ENCODE assay signal across 7 mouse cellular contexts in the genomic region with DNA sequence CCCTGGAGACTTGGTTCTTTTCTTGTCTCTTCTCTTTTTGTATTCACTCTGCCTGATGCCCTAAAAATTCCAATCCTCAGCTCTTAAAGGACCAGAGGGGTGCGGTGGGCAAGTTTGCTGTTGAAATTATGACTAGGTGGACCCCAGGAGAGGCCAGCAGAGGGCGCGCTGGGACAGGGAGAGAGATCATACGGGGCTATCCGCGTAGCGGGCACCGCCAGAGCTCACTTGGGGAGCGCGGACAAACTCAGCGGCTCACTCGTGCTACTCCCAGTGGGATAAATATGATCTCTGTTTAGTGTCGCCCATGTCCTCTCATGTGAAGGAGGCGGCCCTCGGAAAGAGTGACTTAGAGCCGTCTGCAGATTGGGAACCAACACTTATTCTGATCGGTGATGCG. TPM values are rescaled to one million over a fixed set of nuclear protein-coding genes. Genes with fewer than 3 reads are reported as not detected.
DNase-seq lines count a peak whose midpoint lies in the region; ATAC-seq and TF ChIP-seq lines count a peak whose summit lies in the region.

No protein-coding gene starts in this region.

- H3K4me1 ChIP-seq in cortical plate, adult 2 months (ENCODE audit: control insufficient read depth, insufficient read depth, low read length), result peaks cover 2% of the 10 kb centered on the region; the same call in 1 of the 2 replicates
- peaks cover 10% of the 10 kb centered on the region for H3K4me1 ChIP-seq in midbrain, embryonic 11.5 days (ENCODE audit: control insufficient read depth, insufficient read depth, low read length)

- H3K4me2 ChIP-seq in midbrain, embryonic 11.5 days, result peak overlapping the region; percentile 34

- no peak overlapping the region for H3K27ac ChIP-seq in cortical plate, adult 2 months (ENCODE audit: insufficient read depth, low read length)
- no peak overlapping the region for H3K27ac ChIP-seq in midbrain, embryonic 11.5 days (ENCODE audit: low read depth, low read length)

- H3K4me3 ChIP-seq in cortical plate, adult 2 months (ENCODE audit: insufficient read depth, low read length), result no peak overlapping the region
- H3K4me3 ChIP-seq in midbrain, embryonic 11.5 days (ENCODE audit: low read depth, low read length), result peak overlapping the region; percentile 7

- no peak for TF ChIP-seq POLR2A in cortical plate, adult 2 months (IDR thresholded peaks at IDR 0.05; ENCODE audit: extremely low read depth, insufficient read depth, low read length)

- peak; percentile 99 for DNase-seq in gastrocnemius, postnatal 10 days
- peak; percentile 95 for DNase-seq in induced T-regulatory cell, adult 2 months (ENCODE audit: low read depth)
- peak; percentile 81 to 86 for DNase-seq in left cerebral cortex, postnatal 36 days (ENCODE audit: low spot score in 2 of 2)
- DNase-seq in midbrain, embryonic 11.5 days (ENCODE audit: low spot score, missing footprints), result peak; percentile 99
- DNase-seq in right cerebral cortex, postnatal 4 days, result peak; percentile 100

- H3K9ac ChIP-seq in midbrain, embryonic 11.5 days (ENCODE audit: low read length), result no peak overlapping the region

- peak; percentile 76 for TF ChIP-seq CTCF in cortical plate, adult 2 months (IDR thresholded peaks at IDR 0.05; ENCODE audit: extremely low read depth, insufficient read depth, low read length)

- WGBS in midbrain, embryonic 11.5 days, result under 1% methylated on average over 18 of the region's 18 CpGs

- no peaks in the 10 kb centered on the region for H3K36me3 ChIP-seq in midbrain, embryonic 11.5 days (ENCODE audit: control insufficient read depth, insufficient read depth, low read length)

- intact Hi-C loops in left cerebral cortex, postnatal 36 days (cut with DNase I), result loop anchor here (2.0 to 5.0 kb wide), 3 partner anchors 15 to 278 kb away; a partner anchor contains a TSS

- peaks cover 39% of the 10 kb centered on the region for H3K27me3 ChIP-seq in midbrain, embryonic 11.5 days (ENCODE audit: control insufficient read depth, insufficient read depth, low read length)

- H3K9me3 ChIP-seq in midbrain, embryonic 11.5 days (ENCODE audit: control insufficient read depth, low read length), result no peaks in the 10 kb centered on the region

- ATAC-seq in activated CD4-positive, CD25-positive, alpha-beta regulatory T cell, adult 4 months, result peak; percentile 47
- ATAC-seq in midbrain, embryonic 11.5 days (ENCODE audit: low FRiP score), result peak; percentile 36; the same call in 1 of the 2 replicates

RNA-seq across cellular contexts. Expression of a gene that starts 1.4 kb away (rescaled TPM):
- not detected for polyA plus RNA-seq in activated CD4-positive, CD25-positive, alpha-beta regulatory T cell, adult 4 months (2017; shearing (Covaris generic))
- 18.1 and 21.1 TPM in 2 replicates for polyA plus RNA-seq in cortical plate, adult 2 months (2012; rRNA removed)
- total RNA-seq in gastrocnemius, postnatal 10 days (2021), result 1 to 10 TPM; 2.7 to 4.1 TPM
- total RNA-seq in left cerebral cortex, postnatal 36 days (2021), result 10 to 100 TPM in 1 of 2 experiments, 1 to 10 TPM in 1; 4.6 to 14.7 TPM
- polyA plus RNA-seq in midbrain, embryonic 11.5 days (2014; fragmentation: Nextera tagmentation; extraction: Ambion mirVana), result 3.2 and 5.1 TPM in 2 replicates

RNA-seq across cellular contexts. Expression of a gene that starts 12.4 kb away (rescaled TPM):
- polyA plus RNA-seq in activated CD4-positive, CD25-positive, alpha-beta regulatory T cell, adult 4 months (2017; shearing (Covaris generic)), result 1,000 to 10,000 TPM; 1,092 to 1,351 TPM
- polyA plus RNA-seq in cortical plate, adult 2 months (2012; rRNA removed), result 577 and 581 TPM in 2 replicates
- 100 to 1,000 TPM; 600 to 663 TPM for total RNA-seq in gastrocnemius, postnatal 10 days (2021)
- 100 to 1,000 TPM; 406 to 453 TPM for total RNA-seq in left cerebral cortex, postnatal 36 days (2021)
- polyA plus RNA-seq in midbrain, embryonic 11.5 days (2014; fragmentation: Nextera tagmentation; extraction: Ambion mirVana), result 1,778 and 1,800 TPM in 2 replicates

RNA-seq across cellular contexts. Expression of a gene that starts 13.8 kb away (rescaled TPM):
- polyA plus RNA-seq in activated CD4-positive, CD25-positive, alpha-beta regulatory T cell, adult 4 months (2017; shearing (Covaris generic)), result not detected
- polyA plus RNA-seq in cortical plate, adult 2 months (2012; rRNA removed), result 1.5 and 1.7 TPM in 2 replicates
- total RNA-seq in gastrocnemius, postnatal 10 days (2021), result 100 to 1,000 TPM; 128 to 165 TPM
- 1 to 10 TPM; 3.6 to 4.4 TPM for total RNA-seq in left cerebral cortex, postnatal 36 days (2021)
- 6.3 and 7.8 TPM in 2 replicates for polyA plus RNA-seq in midbrain, embryonic 11.5 days (2014; fragmentation: Nextera tagmentation; extraction: Ambion mirVana)

RNA-seq across cellular contexts. Expression of a gene that starts 20.5 kb away (rescaled TPM):
- 100 to 1,000 TPM in 1 of 2 experiments, 10 to 100 TPM in 1; 90.7 to 106 TPM for polyA plus RNA-seq in activated CD4-positive, CD25-positive, alpha-beta regulatory T cell, adult 4 months (2017; shearing (Covaris generic))
- polyA plus RNA-seq in cortical plate, adult 2 months (2012; rRNA removed), result 53.5 and 55.2 TPM in 2 replicates
- total RNA-seq in gastrocnemius, postnatal 10 days (2021), result 10 to 100 TPM; 29.0 to 31.3 TPM
- 10 to 100 TPM; 25.9 to 32.4 TPM for total RNA-seq in left cerebral cortex, postnatal 36 days (2021)
- 92.2 and 95.8 TPM in 2 replicates for polyA plus RNA-seq in midbrain, embryonic 11.5 days (2014; fragmentation: Nextera tagmentation; extraction: Ambion mirVana)

RNA-seq across cellular contexts. Expression of a gene that starts 30.4 kb away (rescaled TPM):
- polyA plus RNA-seq in activated CD4-positive, CD25-positive, alpha-beta regulatory T cell, adult 4 months (2017; shearing (Covaris generic)), result not detected
- polyA plus RNA-seq in cortical plate, adult 2 months (2012; rRNA removed), result not detected in 2 replicates
- under 1 TPM in 1 of 2 experiments, not detected in 1; 0.38 TPM for total RNA-seq in gastrocnemius, postnatal 10 days (2021)
- total RNA-seq in left cerebral cortex, postnatal 36 days (2021), result not detected
- polyA plus RNA-seq in midbrain, embryonic 11.5 days (2014; fragmentation: Nextera tagmentation; extraction: Ambion mirVana), result 2.3 and 2.7 TPM in 2 replicates
